Mouse (Mus musculus) MN1 (cell line): Measurements from ENCODE around the gene Zmynd12.
A peak's percentile ranks its signal among the peaks of the same experiment; 100 is the strongest.

Experiments
- DNase-seq: peaks from one replicate; pipeline ENCODE4 v3.0.0-alpha.2; 2016; ENCODE audit warnings: low spot score

The Zmynd12 gene

DNA sequence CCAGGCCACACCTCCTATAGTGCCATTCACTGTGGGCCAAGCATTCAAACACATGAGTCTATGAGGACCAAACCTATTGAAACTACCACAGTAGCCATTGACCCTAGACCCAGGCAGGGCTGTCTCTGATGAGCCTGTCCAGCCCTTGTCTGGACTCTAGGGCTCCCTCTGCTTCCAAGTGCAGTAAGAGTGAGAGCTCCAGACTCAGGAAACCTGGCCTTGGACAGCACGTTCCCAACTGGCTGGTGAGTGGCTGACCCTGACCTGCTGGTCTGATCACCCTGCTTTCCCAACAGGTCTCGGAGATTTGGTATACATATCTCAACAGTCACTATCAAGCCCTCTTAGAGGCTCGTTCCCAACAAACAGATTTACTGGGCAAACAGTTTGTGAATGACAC lies 25.2 kb downstream of the Zmynd12 start:
- no peak for DNase-seq

DNA sequence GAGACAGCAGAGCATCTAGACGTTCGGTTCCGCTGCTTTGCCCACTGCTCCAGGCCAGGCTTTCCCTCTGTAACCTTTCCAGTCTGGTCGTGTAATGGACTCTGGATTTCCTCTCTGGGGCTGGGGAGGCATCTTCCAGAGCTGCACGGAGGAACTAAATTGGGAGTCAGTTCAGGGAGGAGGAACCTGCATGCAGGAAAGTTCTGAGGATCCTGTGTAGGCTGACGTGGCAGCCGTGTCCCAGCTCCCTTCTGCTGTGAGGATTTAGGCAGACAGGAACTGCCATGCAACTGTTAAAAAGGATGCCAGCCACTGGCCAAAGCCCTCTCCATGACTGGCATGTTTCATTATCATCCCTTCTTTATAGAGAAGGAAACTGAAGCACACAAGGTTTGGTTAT lies 27.8 kb downstream of the Zmynd12 start:
- no peak for DNase-seq

DNA sequence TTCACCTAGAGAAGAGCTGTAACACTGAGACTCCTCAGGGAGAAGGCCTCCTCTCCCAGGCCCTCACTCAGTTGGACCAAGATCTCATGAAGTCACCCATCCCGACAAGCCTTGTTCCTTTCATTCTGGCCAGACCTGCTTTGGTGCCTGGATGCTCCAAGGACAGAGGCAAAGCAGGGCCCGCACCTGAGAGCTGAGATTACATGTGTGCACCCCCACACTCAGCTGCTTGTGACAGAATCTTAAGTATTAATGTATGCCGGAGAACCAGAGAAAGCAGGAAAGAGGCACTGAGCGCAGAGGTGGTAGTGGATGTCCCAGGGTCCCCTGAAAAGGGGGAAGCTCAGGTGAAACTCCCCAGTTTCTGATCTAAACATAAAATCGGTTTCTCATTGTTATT lies 30.5 kb downstream of the Zmynd12 start:
- no peak for DNase-seq

DNA sequence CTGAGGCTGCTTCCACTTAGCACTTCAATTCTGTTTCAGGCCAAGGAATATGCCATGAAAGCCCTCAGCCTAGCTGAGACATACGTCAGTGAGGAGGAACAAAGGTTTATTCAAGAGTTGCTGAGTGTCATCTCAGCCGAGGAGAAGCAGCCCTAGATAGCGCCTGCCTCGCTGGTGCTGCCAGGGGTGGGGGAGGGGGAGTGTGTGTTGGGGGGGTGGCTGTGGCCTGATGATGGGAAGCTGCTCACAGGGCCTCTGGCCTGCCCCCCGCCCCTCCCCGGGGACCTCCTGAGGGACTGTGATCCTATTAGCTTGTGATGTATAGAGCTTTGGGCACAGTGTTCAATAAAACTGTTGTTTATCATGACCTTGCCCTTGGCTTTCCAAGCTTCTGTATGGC lies 30.9 kb downstream of the Zmynd12 start:
- peak; percentile 16 for DNase-seq

DNA sequence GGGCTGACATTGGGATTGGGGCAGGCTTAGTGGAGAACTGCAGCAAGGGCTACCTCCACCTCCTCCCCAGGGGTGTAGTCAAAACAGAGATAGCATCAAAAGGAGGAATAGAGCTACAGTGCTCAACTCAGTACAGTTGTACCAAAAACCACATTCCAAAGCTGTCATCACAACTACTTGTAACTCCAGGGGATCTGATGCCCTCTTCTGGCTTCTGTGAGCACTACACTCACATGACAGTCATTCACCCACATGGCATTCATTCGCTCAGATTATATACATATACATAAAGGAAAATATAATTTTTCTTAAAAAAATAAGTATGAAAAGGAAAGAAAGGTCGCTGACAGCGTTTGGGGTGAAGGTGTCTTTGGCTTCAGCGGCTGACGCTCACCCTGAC lies 37.7 kb downstream of the Zmynd12 start:
- DNase-seq: peak; percentile 18

DNA sequence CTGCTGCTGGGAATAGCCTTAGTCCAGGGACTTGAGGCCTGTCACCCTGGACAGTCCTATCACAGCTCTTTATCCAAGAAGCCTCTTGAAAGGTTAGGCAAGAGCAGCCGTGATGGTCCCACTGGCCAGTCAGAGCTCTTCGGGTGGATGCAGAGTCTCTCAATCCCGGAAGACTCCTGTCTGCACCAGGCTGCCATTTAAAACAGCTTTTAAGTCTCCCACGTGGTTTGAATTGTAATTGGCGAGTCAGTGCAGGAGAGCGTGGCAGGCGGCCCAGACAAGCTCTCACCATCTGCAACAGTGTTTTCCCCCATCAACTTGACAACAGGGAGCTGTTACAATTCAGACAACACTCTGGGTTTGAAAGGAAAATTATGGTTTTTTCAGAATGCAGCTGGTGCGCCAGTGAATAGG lies 38.1 kb downstream of the Zmynd12 start:
- DNase-seq: peak; percentile 32

DNA sequence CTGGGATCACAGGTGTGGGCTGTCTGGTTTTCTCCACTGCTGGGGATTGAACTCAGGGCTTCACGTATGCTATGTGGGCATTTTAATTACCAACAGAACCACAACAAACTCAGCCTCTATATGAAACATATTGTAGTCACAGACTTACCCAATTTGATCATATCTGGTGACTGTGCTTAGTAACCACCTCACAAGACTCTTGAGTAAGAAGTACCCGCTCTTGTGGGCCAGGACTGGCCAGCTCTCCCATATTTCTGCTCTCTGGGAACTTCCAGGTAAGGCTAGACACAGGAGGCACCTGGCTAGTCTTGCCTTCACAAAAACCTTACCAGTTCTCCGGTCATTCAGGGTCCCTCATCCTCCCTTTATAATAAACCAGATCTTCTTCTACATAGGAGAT lies 39.8 kb downstream of the Zmynd12 start:
- DNase-seq: no peak

DNA sequence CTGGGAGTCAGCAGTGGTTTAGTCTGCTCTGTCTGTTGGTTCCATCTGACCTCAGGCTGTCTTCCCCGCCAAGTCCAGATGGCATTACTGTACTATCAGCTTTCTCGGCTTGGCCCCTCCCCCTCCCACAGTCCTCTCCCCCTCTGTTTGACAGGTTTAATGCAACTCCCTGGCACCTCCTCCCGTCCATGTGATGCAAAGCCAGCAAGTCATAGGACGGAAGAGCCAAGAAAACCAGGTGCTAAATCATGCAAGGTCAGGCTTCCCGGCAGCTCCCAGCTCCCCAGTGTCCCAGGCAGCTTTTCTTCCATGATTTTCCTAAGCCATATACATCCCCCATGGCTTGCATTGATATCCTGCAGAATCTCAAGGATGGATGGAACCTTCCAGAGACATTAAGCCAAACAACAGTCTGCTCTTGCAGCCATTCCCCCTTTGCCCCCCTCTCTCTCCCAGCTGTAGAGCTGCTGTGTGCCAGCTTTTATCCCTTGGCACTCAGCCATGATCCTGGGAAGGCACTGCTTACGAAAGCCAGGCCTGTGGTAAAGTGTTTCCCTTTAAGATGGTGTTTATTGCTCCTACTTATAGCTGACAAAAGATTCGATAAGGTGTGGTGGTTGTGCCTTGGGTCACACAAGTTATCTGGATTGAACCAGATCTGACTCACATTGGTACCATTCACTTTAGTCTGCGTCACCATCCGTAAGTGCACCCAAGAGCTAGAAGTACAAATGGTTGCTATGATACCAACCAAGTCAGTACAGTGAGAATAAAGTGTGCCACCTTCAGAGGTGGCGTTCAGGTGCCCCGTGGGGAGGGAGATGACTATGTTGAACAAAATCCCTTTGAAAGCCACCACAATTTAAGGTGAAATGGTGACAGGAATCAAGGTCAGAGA lies 40.5 kb downstream of the Zmynd12 start:
- DNase-seq: peak; percentile 82

DNA sequence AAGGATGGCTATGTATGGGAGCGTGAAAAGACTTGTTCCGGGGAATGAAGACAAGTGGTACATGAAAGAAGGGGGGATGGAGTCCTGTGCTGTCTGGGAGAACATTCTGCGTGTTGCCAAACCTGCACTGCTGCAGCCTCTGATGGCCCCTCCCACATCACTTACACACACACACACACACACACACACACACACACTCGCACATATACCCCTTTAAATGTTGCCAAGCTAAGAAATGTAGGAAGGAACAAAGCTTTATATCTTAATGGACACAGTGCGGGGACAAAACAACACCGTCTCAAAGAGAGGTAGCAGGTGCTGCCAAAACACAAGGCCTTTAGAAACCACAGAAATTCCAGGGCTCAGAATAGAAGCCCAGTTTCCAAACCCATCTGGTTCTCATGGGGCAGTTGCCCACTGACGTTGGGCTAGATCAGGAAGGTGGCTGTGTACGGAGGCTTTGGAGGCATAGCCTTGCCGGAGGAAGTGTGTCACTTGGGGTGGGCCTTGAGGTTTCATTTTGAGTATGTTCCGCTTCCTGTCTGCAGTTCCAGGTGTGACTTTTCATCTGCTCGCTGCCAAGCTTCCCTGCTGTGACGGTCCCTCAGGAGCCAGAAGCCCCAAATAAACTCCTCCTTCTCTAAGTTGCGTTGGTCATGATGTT lies 41.3 kb downstream of the Zmynd12 start:
- no peak for DNase-seq

DNA sequence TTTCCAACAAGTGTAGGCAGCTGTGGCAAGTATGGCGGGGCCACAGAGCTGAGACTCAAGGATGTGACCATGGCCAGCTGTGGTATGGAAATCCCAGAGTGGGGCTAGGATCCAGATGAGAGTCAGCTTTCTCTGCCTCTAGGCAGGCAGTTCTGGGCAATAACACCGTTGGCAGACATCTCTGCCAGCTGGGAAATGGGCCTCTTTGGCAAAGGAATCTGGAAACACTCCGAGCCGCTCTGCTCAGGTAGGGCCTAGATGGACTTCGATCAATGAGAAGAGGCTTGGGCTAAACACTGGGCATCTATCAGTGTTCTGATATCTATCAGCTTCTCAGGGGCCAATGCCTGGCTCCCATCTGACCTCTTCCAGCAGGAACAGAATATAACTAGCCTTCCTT lies 43.2 kb downstream of the Zmynd12 start:
- DNase-seq: no peak

DNA sequence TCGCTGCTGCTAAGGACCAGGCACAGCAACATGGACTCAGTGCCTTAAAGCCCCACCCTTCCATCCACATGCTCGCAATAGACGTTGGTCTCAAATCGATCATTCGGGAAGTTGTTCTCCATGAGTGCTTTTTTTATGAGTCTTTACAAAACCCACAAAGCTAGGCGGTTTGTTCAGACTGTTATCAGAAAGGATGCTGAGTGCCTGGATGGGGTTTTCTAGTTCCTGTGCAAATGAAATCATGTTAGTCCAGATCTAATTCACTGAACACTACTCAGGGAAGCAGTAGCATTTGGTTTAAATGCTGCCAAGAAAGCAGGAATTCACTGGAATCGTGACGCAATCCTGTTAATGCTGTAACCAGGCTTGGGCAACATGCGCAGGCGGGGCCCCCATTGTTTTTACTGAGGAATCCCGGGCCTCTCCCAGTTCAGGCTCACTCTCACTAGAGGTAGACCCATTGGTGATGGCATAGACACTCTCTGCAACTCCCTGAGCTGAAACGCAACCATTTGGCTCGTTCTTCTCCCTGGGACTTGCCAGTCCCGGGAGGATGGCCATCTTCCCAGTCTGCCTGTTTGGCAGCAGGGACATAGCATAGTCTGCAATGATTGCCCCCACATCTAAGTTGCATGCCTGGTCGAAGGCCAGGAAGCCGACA lies 45.2 kb downstream of the Zmynd12 start:
- no peak for DNase-seq

DNA sequence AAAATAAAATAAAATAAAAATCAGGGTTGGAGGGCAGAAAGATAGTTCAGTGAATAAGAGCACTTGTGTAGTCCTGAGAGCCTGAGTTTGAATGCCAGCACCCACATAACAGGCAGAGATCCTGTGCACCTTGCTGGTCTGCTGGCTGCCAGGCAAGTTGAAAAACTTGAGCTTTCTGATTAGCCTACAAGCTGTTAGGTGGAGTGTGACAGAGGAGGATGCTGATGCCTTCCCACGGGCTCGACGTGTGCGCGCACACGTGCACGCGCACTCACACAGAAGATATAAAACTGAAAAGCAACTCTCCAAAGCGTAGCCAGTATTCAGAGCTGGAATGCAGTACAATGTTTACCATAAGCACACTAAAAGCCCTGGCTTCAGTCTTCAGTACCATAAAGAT lies 49.9 kb downstream of the Zmynd12 start:
- DNase-seq: no peak

DNA sequence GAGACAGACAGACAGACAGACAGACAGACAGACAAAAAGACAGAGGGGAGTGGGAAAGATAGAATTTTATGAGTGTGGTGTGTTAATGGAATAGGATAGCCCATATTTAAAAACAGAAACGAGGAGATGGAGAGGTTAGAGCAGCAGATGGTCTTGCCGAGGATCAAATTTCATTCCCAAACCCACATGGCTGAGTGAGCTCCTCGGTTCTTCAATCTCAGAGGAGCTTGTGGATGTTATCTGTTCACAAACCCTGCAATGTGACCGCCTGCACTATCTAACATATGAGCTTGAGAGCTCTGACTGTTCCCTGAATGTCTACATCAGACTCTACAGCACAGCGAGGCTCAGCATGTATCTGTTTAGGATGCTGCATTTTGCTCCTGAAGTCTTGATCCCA lies 50.5 kb downstream of the Zmynd12 start:
- DNase-seq: no peak

DNA sequence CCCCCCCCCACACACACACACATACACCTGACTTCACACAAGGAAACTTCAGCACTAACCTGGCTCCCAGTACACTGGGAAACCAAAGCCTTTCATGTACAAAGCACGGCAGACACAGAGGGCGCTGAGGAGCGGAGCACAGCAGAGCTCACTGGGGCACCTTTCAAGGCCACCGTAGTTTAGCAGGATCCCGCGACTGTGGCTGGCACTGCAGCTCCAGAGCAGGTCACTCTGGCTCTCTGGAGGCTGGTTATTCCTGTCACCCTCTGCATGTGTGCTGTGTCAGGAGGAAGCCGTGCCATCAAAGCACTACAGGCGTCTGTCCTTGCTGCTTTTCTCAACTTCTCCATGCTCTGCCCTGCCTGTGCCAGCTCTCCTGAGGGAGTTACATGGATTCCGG lies 60.4 kb downstream of the Zmynd12 start:
- no peak for DNase-seq

DNA sequence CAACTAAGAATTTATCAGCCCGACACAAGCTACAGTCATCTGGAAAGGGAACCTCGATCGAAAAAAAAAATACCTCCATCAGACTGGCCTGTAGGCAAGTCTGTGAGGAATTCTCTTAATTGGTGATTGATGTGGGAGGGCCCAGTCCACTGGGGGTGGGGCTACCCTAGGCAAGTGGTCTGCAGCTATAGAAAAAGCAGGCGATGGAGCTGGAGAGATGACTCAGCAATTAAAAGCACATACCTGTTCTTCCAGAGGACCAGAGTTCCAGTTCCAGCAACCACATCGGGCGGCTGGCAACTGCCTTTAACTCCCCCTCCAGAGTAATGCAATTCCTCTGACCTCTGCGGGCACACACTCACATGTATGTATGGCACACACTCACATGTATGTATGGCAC lies 62.3 kb downstream of the Zmynd12 start:
- peak; percentile 42 for DNase-seq

DNA sequence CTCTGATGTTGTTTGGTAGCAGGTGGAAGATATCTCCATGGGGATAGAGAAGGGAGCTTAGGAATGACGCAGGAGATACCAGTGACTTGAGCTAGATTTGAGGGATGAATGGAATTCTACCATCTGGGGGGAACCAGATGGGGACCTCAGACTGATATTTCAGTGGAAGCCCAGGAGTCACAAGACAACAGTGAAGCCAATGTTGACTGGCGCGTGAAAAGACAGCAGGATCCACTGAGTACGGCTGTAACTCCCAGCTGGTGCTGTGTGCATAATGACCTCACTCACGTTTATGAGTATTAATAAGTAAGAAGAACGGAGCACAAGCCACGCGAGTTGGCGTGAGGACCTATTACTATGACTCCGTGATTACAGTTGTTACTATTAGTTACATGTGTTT lies 67.1 kb downstream of the Zmynd12 start:
- no peak for DNase-seq

DNA sequence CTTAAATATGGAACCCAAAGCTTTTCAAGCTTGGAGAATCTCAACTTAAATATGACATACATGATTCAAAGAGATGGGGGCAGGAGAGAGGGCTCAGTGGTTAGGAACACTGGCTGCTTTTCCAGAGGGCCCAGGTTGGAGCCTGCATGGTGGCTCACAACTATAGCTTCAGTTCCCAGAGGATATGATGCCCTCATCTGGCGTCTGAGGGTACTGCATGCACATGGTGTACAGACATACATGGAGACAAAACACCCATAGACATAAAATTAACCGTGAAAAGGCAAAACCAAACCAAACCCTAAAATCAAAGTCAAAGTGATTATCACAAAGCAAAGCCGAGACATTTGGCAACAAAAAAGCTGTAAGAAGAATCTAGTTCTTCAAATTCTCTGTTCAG lies 68.2 kb downstream of the Zmynd12 start:
- DNase-seq: peak; percentile 21

DNA sequence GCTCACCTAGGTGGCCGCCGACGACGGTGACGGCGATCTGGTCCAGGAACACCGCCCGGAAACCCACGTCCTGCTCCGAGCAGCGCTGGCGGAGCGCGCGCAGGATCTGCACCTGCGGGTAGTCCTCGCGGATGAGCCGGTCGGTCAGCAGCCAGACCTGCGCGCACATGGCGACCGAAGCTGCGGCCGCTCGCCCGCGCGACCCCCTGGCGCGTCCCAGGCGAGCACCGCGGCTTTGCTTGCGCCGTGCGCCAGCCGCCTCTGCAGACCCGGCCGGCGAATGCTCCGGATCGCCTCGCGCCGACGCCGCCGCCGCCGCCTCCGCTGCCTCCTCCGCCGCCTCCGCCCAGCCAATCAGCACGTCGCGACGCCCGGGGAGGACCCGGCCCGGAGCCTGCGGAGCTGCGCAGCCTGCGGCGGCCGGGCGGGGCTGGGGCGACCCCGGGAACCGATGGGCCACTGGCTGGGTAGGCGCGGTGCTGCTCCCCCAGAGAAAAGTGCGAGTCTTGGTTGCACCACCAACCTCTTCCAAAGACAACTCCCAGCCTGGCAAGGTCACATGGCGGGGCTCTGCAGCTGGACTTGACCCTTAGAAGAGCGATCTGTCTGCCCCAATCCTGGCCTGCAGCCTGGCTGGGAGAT lies 69.8 kb downstream of the Zmynd12 start, which contains the start of gene Rimkla:
Rimkla (minus strand) TSS at position 338 of the 642 bp plus-strand sequence.
- peak; percentile 69 for DNase-seq

DNA sequence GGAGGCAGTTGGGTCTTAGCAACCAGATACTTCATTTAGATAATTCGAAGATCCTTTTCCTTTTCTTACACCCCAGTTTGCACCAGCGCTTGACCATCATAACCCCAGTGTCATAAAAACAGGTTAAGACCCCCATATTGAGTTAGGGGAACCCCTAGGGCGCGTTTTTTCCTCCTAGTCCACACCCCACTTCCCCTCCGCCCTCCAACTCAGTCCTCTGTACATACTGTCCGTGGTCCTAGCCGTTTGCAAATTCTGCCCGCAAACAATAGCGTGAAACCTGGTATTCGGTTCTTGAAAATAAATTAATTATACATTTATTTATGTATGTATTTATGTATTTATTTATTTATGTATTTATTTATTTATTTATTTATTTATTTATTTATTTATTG lies 70.3 kb downstream of the Zmynd12 start:
- no peak for DNase-seq

DNA sequence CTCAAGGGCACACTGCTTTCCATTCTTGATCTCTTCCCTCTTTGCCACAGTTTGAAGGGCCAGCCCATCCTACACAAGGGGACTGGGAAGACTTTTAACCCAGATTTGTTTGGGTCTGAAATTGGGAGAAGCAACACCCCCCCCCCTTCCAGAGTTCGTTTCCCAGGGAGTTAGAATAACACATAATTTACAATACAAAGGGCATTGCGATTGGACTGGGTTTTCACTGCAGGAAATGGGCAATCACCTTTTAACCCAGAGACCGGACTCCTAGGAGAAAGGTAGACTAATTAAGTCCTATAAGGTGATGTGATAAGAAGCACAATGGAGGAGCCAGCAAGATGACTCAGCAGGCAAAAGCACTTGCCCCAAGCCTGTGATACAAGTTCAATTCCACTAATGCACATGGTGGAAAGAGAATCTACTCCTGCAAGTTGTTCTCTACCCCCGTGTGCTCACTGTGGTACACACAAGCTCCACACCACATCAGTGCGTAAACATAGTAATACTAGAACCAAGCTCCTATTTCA lies 75.8 kb downstream of the Zmynd12 start:
- no peak for DNase-seq

DNA sequence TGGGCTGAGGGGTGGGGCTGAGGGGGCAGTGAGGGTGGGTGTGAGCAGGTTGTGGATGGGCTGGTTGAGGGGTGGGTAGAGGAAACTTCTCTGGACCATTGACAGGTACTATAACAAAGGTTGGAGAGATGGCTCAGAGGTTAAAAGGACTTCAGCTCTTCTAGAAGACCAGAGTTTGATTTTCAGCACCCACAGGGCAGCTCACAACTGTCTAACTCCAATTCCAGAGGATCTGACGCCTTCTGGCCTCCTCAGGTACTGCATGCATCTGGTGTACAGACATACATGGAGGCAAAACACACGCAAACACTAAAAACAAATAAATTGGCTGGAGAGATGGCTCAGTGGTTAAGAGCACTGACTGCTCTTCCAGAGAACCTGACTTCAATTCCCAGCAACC lies 89.0 kb downstream of the Zmynd12 start:
- DNase-seq: no peak

DNA sequence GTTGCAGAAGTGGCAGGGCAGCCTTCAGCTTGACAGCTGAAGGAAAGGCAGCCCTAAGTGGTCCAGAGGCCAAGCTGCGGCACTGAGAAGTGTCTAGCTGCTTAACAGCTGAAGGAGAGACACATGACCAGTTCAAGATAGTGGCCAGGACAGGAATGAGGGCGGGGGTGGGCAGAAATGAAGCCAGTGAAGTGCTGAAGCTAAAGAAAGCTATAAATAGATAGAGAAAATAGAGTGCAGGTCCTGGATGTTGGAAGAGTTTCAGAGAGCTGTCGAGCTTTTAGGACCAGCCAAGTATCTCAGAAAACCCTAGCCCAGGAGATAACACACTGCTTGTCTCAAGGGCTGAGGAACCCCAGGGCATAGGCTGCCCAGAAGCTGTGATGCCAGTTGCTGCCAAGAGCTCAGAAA lies 90.1 kb downstream of the Zmynd12 start:
- no peak for DNase-seq
